ENCODE assay signal across 11 mouse cellular contexts in genomic region chr15:82992079-82992783, GRCm38 (mm10). TPM values are rescaled to one million over a fixed set of nuclear protein-coding genes. Genes with fewer than 3 reads are reported as not detected.
A peak's percentile ranks its signal among the peaks of the same experiment; 100 is the strongest.
DNase-seq lines count a peak whose midpoint lies in the region; ATAC-seq lines count a peak whose summit lies in the region.
"Had no signal": no experiment of that assay in that cellular context is flagged by ENCODE, and none has a peak within 500 bp of the region (broad histone marks: within the 10 kb centered on the region; RNA-seq: fewer than 3 reads in every experiment).

No protein-coding gene starts in this region.

- 0 out of 2 replicates have a peak, but pooled peaks have one; percentile 33 for ATAC-seq in cerebellum, adult (ENCODE audit: insufficient number of reproducible peaks, low FRiP score, low TSS enrichment)
- no peak for ATAC-seq in neural tube, embryonic 13.5 days (ENCODE audit: low read depth)
- ATAC-seq in forebrain, embryonic 14.5 days, result no peak
- ATAC-seq in midbrain, embryonic 15.5 days (replicated peaks), result no peak

- 58% methylated on average over 13 of the region's 13 CpGs for WGBS in neural tube, embryonic 13.5 days
- 73% methylated on average over 13 of the region's 13 CpGs for WGBS in forebrain, embryonic 14.5 days
- 61% methylated on average over 13 of the region's 13 CpGs for WGBS in midbrain, embryonic 15.5 days

- no peaks in the 10 kb centered on the region for H3K36me3 ChIP-seq in neural tube, embryonic 13.5 days
- H3K36me3 ChIP-seq in forebrain, embryonic 14.5 days (ENCODE audit: control insufficient read depth, insufficient read depth, low read length), result no peaks in the 10 kb centered on the region
- H3K36me3 ChIP-seq in midbrain, embryonic 15.5 days (replicated peaks), result no peaks in the 10 kb centered on the region
- H3K36me3 ChIP-seq: heart, embryonic 15.5 days; lung, embryonic 15.5 days had no signal

- H3K4me1 ChIP-seq in neural tube, embryonic 13.5 days (replicated peaks), result peaks cover 87% of the 10 kb centered on the region
- peaks cover 61% of the 10 kb centered on the region for H3K4me1 ChIP-seq in forebrain, embryonic 14.5 days (ENCODE audit: control insufficient read depth, insufficient read depth, low read length)
- H3K4me1 ChIP-seq in midbrain, embryonic 15.5 days, result peaks cover 64% of the 10 kb centered on the region

- peak overlapping the region; percentile 24 for H3K27ac ChIP-seq in neural tube, embryonic 13.5 days (replicated peaks)
- H3K27ac ChIP-seq in forebrain, embryonic 14.5 days (ENCODE audit: low read depth, low read length), result peak overlapping the region; percentile 39; the same call in 1 of the 2 replicates
- H3K27ac ChIP-seq in midbrain, embryonic 15.5 days, result peak overlapping the region; percentile 23; the same call in 1 of the 2 replicates
- H3K27ac ChIP-seq: heart, embryonic 15.5 days; lung, embryonic 15.5 days had no signal

- H3K27me3 ChIP-seq in neural tube, embryonic 13.5 days, result peaks cover 53% of the 10 kb centered on the region
- H3K27me3 ChIP-seq in forebrain, embryonic 14.5 days (replicated peaks; ENCODE audit: control insufficient read depth, insufficient read depth, low read length), result no peaks in the 10 kb centered on the region
- H3K27me3 ChIP-seq in midbrain, embryonic 15.5 days (replicated peaks), result no peaks in the 10 kb centered on the region

- no peak for DNase-seq in cerebellum, adult 11 months
- no peak for DNase-seq in neural tube, embryonic 10.5 days (ENCODE audit: extremely low spot score, low spot score)
- DNase-seq in forebrain, embryonic 14.5 days (ENCODE audit: low spot score), result no peak
- DNase-seq in heart, postnatal 4 days, result no peak
- DNase-seq in layer of hippocampus, adult 11-12 months (ENCODE audit: low spot score), result no peak
- DNase-seq: kidney, adult 11 months had no signal

- H3K9ac ChIP-seq in neural tube, embryonic 13.5 days, result no peak overlapping the region; the same call in 1 of the 2 replicates
- H3K9ac ChIP-seq in forebrain, embryonic 14.5 days (ENCODE audit: low read length), result no peak overlapping the region
- no peak overlapping the region for H3K9ac ChIP-seq in midbrain, embryonic 15.5 days
- H3K9ac ChIP-seq: heart, embryonic 15.5 days; lung, embryonic 15.5 days had no signal

- H3K9me3 ChIP-seq in neural tube, embryonic 13.5 days, result no peaks in the 10 kb centered on the region
- H3K9me3 ChIP-seq in forebrain, embryonic 14.5 days (replicated peaks; ENCODE audit: control insufficient read depth, low read length), result no peaks in the 10 kb centered on the region
- H3K9me3 ChIP-seq in midbrain, embryonic 15.5 days, result no peaks in the 10 kb centered on the region
- H3K9me3 ChIP-seq: heart, embryonic 15.5 days; lung, embryonic 15.5 days had no signal

- no peak overlapping the region for H3K4me3 ChIP-seq in neural tube, embryonic 13.5 days
- no peak overlapping the region for H3K4me3 ChIP-seq in forebrain, embryonic 14.5 days (ENCODE audit: low read depth, low read length)
- H3K4me3 ChIP-seq in midbrain, embryonic 15.5 days, result no peak overlapping the region
- H3K4me3 ChIP-seq: heart, embryonic 15.5 days; lung, embryonic 15.5 days had no signal

- H3K4me2 ChIP-seq in neural tube, embryonic 13.5 days, result no peak overlapping the region
- no peak overlapping the region for H3K4me2 ChIP-seq in forebrain, embryonic 14.5 days (ENCODE audit: low read length)
- H3K4me2 ChIP-seq in midbrain, embryonic 15.5 days, result no peak overlapping the region
- H3K4me2 ChIP-seq: heart, embryonic 15.5 days; lung, embryonic 15.5 days had no signal

RNA-seq across cellular contexts. Expression of gene Tcf20, which starts 4.6 kb away (rescaled TPM):
- polyA plus RNA-seq in neural tube, embryonic 13.5 days (2015; fragmentation: Nextera tagmentation; extraction: Ambion mirVana), result 11.8 and 12.7 TPM in 2 replicates
- polyA plus RNA-seq in forebrain, embryonic 14.5 days (2014; fragmentation: Nextera tagmentation; extraction: Ambion mirVana), result 17.1 and 17.4 TPM in 2 replicates
- 15.1 and 15.9 TPM in 2 replicates for polyA plus RNA-seq in midbrain, embryonic 15.5 days (2015; fragmentation: Nextera tagmentation; extraction: Ambion mirVana)
- total RNA-seq in heart, postnatal 4 days (2021), result 10 to 100 TPM; 71.1 to 78.7 TPM

RNA-seq across cellular contexts. Expression of gene Nfam1, which starts 40.9 kb away (rescaled TPM):
- polyA plus RNA-seq in neural tube, embryonic 13.5 days (2015; fragmentation: Nextera tagmentation; extraction: Ambion mirVana), result 2.4 and 2.6 TPM in 2 replicates
- polyA plus RNA-seq in forebrain, embryonic 14.5 days (2014; fragmentation: Nextera tagmentation; extraction: Ambion mirVana), result 1.2 and 2.0 TPM in 2 replicates
- polyA plus RNA-seq in midbrain, embryonic 15.5 days (2015; fragmentation: Nextera tagmentation; extraction: Ambion mirVana), result 2.9 TPM in 2 replicates
- 1 to 10 TPM in 1 of 2 experiments, under 1 TPM in 1; 0.98 to 1.4 TPM for total RNA-seq in heart, postnatal 4 days (2021)
